Mouse (Mus musculus) liver, adult 2 months (tissue): ENCODE data around the gene Ccdc191. TPM values are rescaled to one million over a fixed set of nuclear protein-coding genes. Genes with fewer than 3 reads are reported as not detected.
A peak's percentile ranks its signal among the peaks of the same experiment; 100 is the strongest.

ENCODE experiments used
- DNase-seq: peaks from one replicate; pipeline ENCODE4 v3.0.0-alpha.2; 2011; ENCODE audit warnings: low read depth, low spot score; ENCODE audit errors: extremely low read depth
- H3K27ac ChIP-seq: fragments of 200-500 bp; replicated peaks from 2 replicates; pipeline ENCODE4 v1.5.1; 2012; ENCODE audit warnings: low read depth, mild to moderate bottlenecking, control low read depth, inconsistent platforms, low read length; ENCODE audit not compliant: insufficient read depth
- H3K27me3 ChIP-seq: fragments of 200-500 bp; 2 replicates; pipeline ENCODE4 v1.6.1; 2012; ENCODE audit warnings: mild to moderate bottlenecking, moderate library complexity, low read length, inconsistent platforms; ENCODE audit not compliant: control insufficient read depth, insufficient read depth
- H3K36me3 ChIP-seq: fragments of 200-500 bp; 2 replicates; pipeline ENCODE4 v1.6.1; 2012; ENCODE audit warnings: low read length, inconsistent platforms; ENCODE audit not compliant: control insufficient read depth, insufficient read depth
- H3K4me1 ChIP-seq: fragments of 200-500 bp; 2 replicates; pipeline ENCODE4 v1.6.1; 2011; ENCODE audit warnings: low read length; ENCODE audit not compliant: control insufficient read depth, insufficient read depth
- H3K4me3 ChIP-seq: fragments of 200-500 bp; 2 replicates; pipeline ENCODE4 v1.5.1; 2011; ENCODE audit warnings: low read depth, mild to moderate bottlenecking, control low read depth, low read length, moderate library complexity; ENCODE audit not compliant: insufficient read depth
- H3K79me2 ChIP-seq: fragments of 200-500 bp; 2 replicates; pipeline ENCODE4 v1.6.1; 2012; ENCODE audit warnings: inconsistent platforms, mild to moderate bottlenecking, low read length, moderate library complexity; ENCODE audit not compliant: control insufficient read depth, insufficient read depth
- H3K9ac ChIP-seq: fragments of 200-500 bp; 2 replicates; pipeline ENCODE4 v1.6.1; 2012; ENCODE audit warnings: low read depth, mild to moderate bottlenecking, control low read depth, inconsistent platforms, low read length
- CTCF ChIP-seq: fragments of 200-500 bp; IDR thresholded peaks from 2 replicates; pipeline ENCODE4 v1.5.1; 2011; ENCODE audit warnings: low read depth, low read length, control low read depth
- POLR2A ChIP-seq: fragments of 200-500 bp; IDR thresholded peaks from 2 replicates; pipeline ENCODE4 v1.6.1; 2011; ENCODE audit warnings: low read length, control low read depth; ENCODE audit not compliant: insufficient read depth; ENCODE audit errors: extremely low read depth
- WGBS: fragments of 180-500 bp; shearing (Covaris S2); methylation state at CpG from one replicate; pipeline ENCODE4 v1.1.7; 2018; 5-methylcytosine and 5-hydroxymethylcytosine counted together
- polyA plus RNA-seq: library from polyadenylated mRNA; depleted of rRNA; stranded (reverse); fragments of >200 nt; gene quantifications from 2 replicates; pipeline ENCODE4 v1.2.3, GENCODE M21; 2012; rRNA removed
- total RNA-seq: library from RNA; depleted of rRNA; stranded (reverse); fragments of >200 nt; gene quantifications from 2 replicates; pipeline ENCODE4 v1.2.3, GENCODE M21; 2014; rRNA removed

Gene Ccdc191
- total RNA-seq (3.3 and 6.2 TPM in 2 replicates), polyA plus RNA-seq (0.25 and 1.1 TPM in 2 replicates)

- Histone ChIP-seq H3K4me3 (peak within 1 kb of the TSS; percentile 75), H3K9ac (peak within 1 kb of the TSS; percentile 63), H3K79me2 (peaks cover 6% of the 10 kb centered on the region; the same call in 1 of the 2 replicates), H3K27ac (peak within 1 kb of the TSS; percentile 32), H3K27me3 (no peaks in the 10 kb centered on the region), H3K4me1 (peaks cover 2% of the 10 kb centered on the region; the same call in 1 of the 2 replicates), H3K36me3 (no peaks in the 10 kb centered on the region)
- under 1% methylated on average over 33 of the region's 33 CpGs for WGBS
- DNase-seq, result peak; percentile 99
- 0 out of 2 replicates have a peak, but pooled peaks have one; percentile 22 for TF ChIP-seq POLR2A
- TF ChIP-seq CTCF, result no peak
Measured at GRCm38 (mm10) chr16:43889208-43890004, at the start of gene Ccdc191. Gene Ccdc191 (plus strand): TSS chr16:43889800.

GRCm38 (mm10) chr16:43841236-43841635 is 48.4 kb upstream of the Ccdc191 start:
- DNase-seq, result no peak
- H3K4me1 ChIP-seq, result no peaks in the 10 kb centered on the region
- H3K9ac ChIP-seq, result no peak overlapping the region
- H3K27ac ChIP-seq, result no peak overlapping the region
- 85% methylated on average over 1 of the region's 1 CpGs for WGBS
- H3K36me3 ChIP-seq, result no peaks in the 10 kb centered on the region
- no peaks in the 10 kb centered on the region for H3K79me2 ChIP-seq
- TF ChIP-seq POLR2A, result no peak
- TF ChIP-seq CTCF, result no peak
- H3K27me3 ChIP-seq, result no peaks in the 10 kb centered on the region
- no peak overlapping the region for H3K4me3 ChIP-seq

- WGBS, result 80% methylated on average over 1 of the region's 1 CpGs
- no peaks in the 10 kb centered on the region for H3K4me1 ChIP-seq
- no peak overlapping the region for H3K27ac ChIP-seq
- H3K36me3 ChIP-seq, result no peaks in the 10 kb centered on the region
- TF ChIP-seq CTCF, result no peak
- no peak for TF ChIP-seq POLR2A
- no peak overlapping the region for H3K4me3 ChIP-seq
- no peaks in the 10 kb centered on the region for H3K27me3 ChIP-seq
- H3K79me2 ChIP-seq, result no peaks in the 10 kb centered on the region
- H3K9ac ChIP-seq, result no peak overlapping the region
- no peak for DNase-seq
Measured at GRCm38 (mm10) chr16:43849839-43850238, 39.8 kb upstream of the Ccdc191 start.

- no peak for DNase-seq
- no peaks in the 10 kb centered on the region for H3K27me3 ChIP-seq
- no peak overlapping the region for H3K9ac ChIP-seq
- TF ChIP-seq CTCF, result no peak
- TF ChIP-seq POLR2A, result no peak
- WGBS, result 96% methylated on average over 5 of the region's 5 CpGs
- no peak overlapping the region for H3K4me3 ChIP-seq
- no peak overlapping the region for H3K27ac ChIP-seq
- H3K4me1 ChIP-seq, result no peaks in the 10 kb centered on the region
- peaks cover 17% of the 10 kb centered on the region for H3K36me3 ChIP-seq
- H3K79me2 ChIP-seq, result no peaks in the 10 kb centered on the region
Measured at GRCm38 (mm10) chr16:43858941-43859476, 30.6 kb upstream of the Ccdc191 start.

GRCm38 (mm10) chr16:43860624-43861023 is 29.0 kb upstream of the Ccdc191 start:
- no peak for DNase-seq
- Histone ChIP-seq H3K36me3 (peaks cover 19% of the 10 kb centered on the region), H3K4me1 (no peaks in the 10 kb centered on the region), H3K9ac (no peak overlapping the region), H3K27me3 (no peaks in the 10 kb centered on the region), H3K4me3 (no peak overlapping the region), H3K79me2 (no peaks in the 10 kb centered on the region), H3K27ac (no peak overlapping the region)
- WGBS, result 68% methylated on average over 6 of the region's 6 CpGs
- TF ChIP-seq CTCF, result no peak

- no peak overlapping the region for H3K4me3 ChIP-seq
- no peaks in the 10 kb centered on the region for H3K4me1 ChIP-seq
- DNase-seq, result no peak
- H3K36me3 ChIP-seq, result peaks cover 29% of the 10 kb centered on the region
- H3K27me3 ChIP-seq, result no peaks in the 10 kb centered on the region
- no peak overlapping the region for H3K27ac ChIP-seq
- no peaks in the 10 kb centered on the region for H3K79me2 ChIP-seq
- H3K9ac ChIP-seq, result no peak overlapping the region
- TF ChIP-seq POLR2A (no peak), CTCF (no peak)
Measured at GRCm38 (mm10) chr16:43869805-43870204, 19.8 kb upstream of the Ccdc191 start.
